Mouse (Mus musculus) lung, adult 2 months (tissue): ENCODE results near the gene Pou2f1. TPM values are rescaled to one million over a fixed set of nuclear protein-coding genes. Genes with fewer than 3 reads are reported as not detected.
"Not testable (repeated sequence)": the region's sequence is repeated elsewhere in the genome, so short reads cannot be mapped to it uniquely, and the experiment has no call there.

Source experiments
- DNase-seq: peaks from one replicate; pipeline ENCODE4 v3.0.0; 2022
- H3K4me1 ChIP-seq: fragments of 200-500 bp; 2 replicates; pipeline ENCODE4 v1.6.1; 2011; ENCODE audit warnings: low read length; ENCODE audit not compliant: control insufficient read depth, insufficient read depth
- H3K4me3 ChIP-seq: fragments of 200-500 bp; replicated peaks from 2 replicates; pipeline ENCODE3; 2011; ENCODE audit warnings: low read depth, mild to moderate bottlenecking, control low read depth, low read length; ENCODE audit errors: extremely low read depth
- CTCF ChIP-seq: fragments of 200-500 bp; IDR thresholded peaks from 2 replicates; pipeline ENCODE4 v1.5.1; 2011; ENCODE audit warnings: mild to moderate bottlenecking, low read length, control low read depth; ENCODE audit not compliant: insufficient read depth
- POLR2A ChIP-seq: fragments of 200-500 bp; IDR thresholded peaks from 2 replicates; pipeline ENCODE4 v1.6.1; 2011; ENCODE audit warnings: low read depth, mild to moderate bottlenecking, control low read depth, low read length, borderline replicate concordance; ENCODE audit errors: extremely low read depth
- WGBS: fragments of 180-500 bp; shearing (Covaris S2); methylation state at CpG from one replicate; pipeline ENCODE4 v1.1.7; 2018; 5-methylcytosine and 5-hydroxymethylcytosine counted together
- polyA plus RNA-seq: library from polyadenylated mRNA; depleted of rRNA; stranded (reverse); fragments of >200 nt; gene quantifications from 2 replicates; pipeline ENCODE4 v1.2.3, GENCODE M21; 2012

The Pou2f1 gene
- polyA plus RNA-seq, 1 experiment, result 13.7 TPM

GRCm38 (mm10) chr1:166007026-166007425 lies 4.5 kb upstream of the Pou2f1 start:
- WGBS, result 44% methylated on average over 3 of the region's 3 CpGs

GRCm38 (mm10) chr1:166003181-166004022 lies 924 bp upstream of the Pou2f1 start:
- TF ChIP-seq CTCF (no peak), POLR2A (no peak; the same call in 1 of the 2 replicates)
- peak; percentile 93 for DNase-seq
- Histone ChIP-seq H3K4me3 (peak overlapping the region; percentile 97), H3K4me1 (peaks cover 6% of the 10 kb centered on the region)
- under 1% methylated on average over 61 of the region's 61 CpGs for WGBS

More at GRCm38 (mm10) chr1:166007026-166007425, 4.5 kb upstream of the Pou2f1 start:
- TF ChIP-seq POLR2A (no peak), CTCF (no peak)
- Histone ChIP-seq H3K4me3 (no peak overlapping the region), H3K4me1 (no peaks in the 10 kb centered on the region)
- DNase-seq, result no peak

- Histone ChIP-seq H3K4me3 (peak overlapping the region; percentile 66), H3K4me1 (peaks cover 6% of the 10 kb centered on the region)
- no peak for DNase-seq
- TF ChIP-seq CTCF (no peak), POLR2A (no peak)
- 1% methylated on average over 60 of the region's 70 CpGs for WGBS
Measured at GRCm38 (mm10) chr1:166001904-166002489, 481 bp downstream of the Pou2f1 start.

GRCm38 (mm10) chr1:166001121-166001903 lies 1.2 kb downstream of the Pou2f1 start:
- DNase-seq, result peak; percentile 57
- under 1% methylated on average over 48 of the region's 48 CpGs for WGBS
- H3K4me3 ChIP-seq, result peak overlapping the region; percentile 66
- peaks cover 6% of the 10 kb centered on the region for H3K4me1 ChIP-seq
- no peak for TF ChIP-seq POLR2A
- TF ChIP-seq CTCF, result no peak

- H3K4me1 ChIP-seq, result peaks cover 6% of the 10 kb centered on the region
- TF ChIP-seq CTCF, result no peak
- TF ChIP-seq POLR2A, result no peak
- DNase-seq, result peak; percentile 49
- H3K4me3 ChIP-seq, result peak overlapping the region; percentile 21
- 11% methylated on average over 7 of the region's 7 CpGs for WGBS
Measured at GRCm38 (mm10) chr1:166000601-166001120, 1.8 kb downstream of the Pou2f1 start.

GRCm38 (mm10) chr1:165999709-166000108 lies 2.8 kb downstream of the Pou2f1 start:
- TF ChIP-seq POLR2A (no peak), CTCF (no peak)
- peaks cover 6% of the 10 kb centered on the region for H3K4me1 ChIP-seq
- WGBS, result 88% methylated on average over 1 of the region's 1 CpGs
- no peak for DNase-seq
- no peak overlapping the region for H3K4me3 ChIP-seq

GRCm38 (mm10) chr1:165995661-165996055 lies 6.8 kb downstream of the Pou2f1 start:
- 89% methylated on average over 7 of the region's 7 CpGs for WGBS
- TF ChIP-seq CTCF (no peak), POLR2A (no peak)

GRCm38 (mm10) chr1:165995011-165995660 lies 7.3 kb downstream of the Pou2f1 start:
- WGBS, result 93% methylated on average over 6 of the region's 7 CpGs

More at GRCm38 (mm10) chr1:165995661-165996055, 6.8 kb downstream of the Pou2f1 start:
- peaks cover 5% of the 10 kb centered on the region for H3K4me1 ChIP-seq
- DNase-seq, result no peak
- H3K4me3 ChIP-seq, result no peak overlapping the region

GRCm38 (mm10) chr1:165994279-165994678 lies 8.2 kb downstream of the Pou2f1 start:
- 30% methylated on average over 1 of the region's 1 CpGs for WGBS
- H3K4me1 ChIP-seq, result no peaks in the 10 kb centered on the region; the same call in 1 of the 2 replicates
- TF ChIP-seq POLR2A (no peak), CTCF (no peak)
- DNase-seq, result no peak
- no peak overlapping the region for H3K4me3 ChIP-seq

More at GRCm38 (mm10) chr1:165995011-165995660, 7.3 kb downstream of the Pou2f1 start:
- not testable (repeated sequence) for H3K4me3 ChIP-seq, H3K4me1 ChIP-seq, DNase-seq
